In the genomic region with DNA sequence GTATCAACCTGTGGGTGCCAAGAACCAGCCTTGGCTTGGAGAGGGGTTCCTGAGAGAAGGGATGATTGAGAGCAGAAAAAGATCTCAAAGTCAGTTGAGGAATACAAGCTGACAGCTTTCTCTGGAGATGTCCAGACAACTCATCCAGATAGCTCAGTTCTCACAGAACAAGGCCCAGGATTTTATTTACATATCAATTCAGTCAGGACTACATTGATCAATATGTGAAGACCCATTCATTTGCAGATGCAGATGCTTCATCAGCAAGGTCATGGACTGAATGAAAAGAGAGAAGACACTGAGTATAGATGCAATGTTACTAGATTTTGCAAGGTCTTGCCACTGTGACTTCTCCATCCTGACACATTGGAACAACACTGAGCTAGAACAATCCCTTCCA, we compare ENCODE assay signal across 16 mouse cellular contexts.
"Had no signal": no experiment of that assay in that cellular context is flagged by ENCODE, and none has a peak within 500 bp of the region (broad histone marks: within the 10 kb centered on the region; RNA-seq: fewer than 3 reads in every experiment).

No protein-coding gene starts in this region.

- H3K9ac ChIP-seq: neural tube, embryonic 13.5 days; neural tube, embryonic 15.5 days; stomach, embryonic 15.5 days had no signal

- DNase-seq: retina, postnatal 1 day; right cerebral cortex, adult 18-20 months; right cerebral cortex, postnatal 14 days; right cerebral cortex, postnatal 25 days; right cerebral cortex, postnatal 4 days; spleen, adult 18-20 months; thymus, adult 18-20 months; thymus, adult 2 months; thymus, postnatal 14 days; thymus, postnatal 25 days; thymus, postnatal 36 days; thymus, postnatal 4 days had no signal

- H3K27me3 ChIP-seq: neural tube, embryonic 13.5 days; neural tube, embryonic 15.5 days; stomach, embryonic 15.5 days had no signal

- H3K9me3 ChIP-seq: neural tube, embryonic 13.5 days; neural tube, embryonic 15.5 days; stomach, embryonic 15.5 days had no signal

- H3K4me2 ChIP-seq: neural tube, embryonic 13.5 days; neural tube, embryonic 15.5 days; stomach, embryonic 15.5 days had no signal

- H3K27ac ChIP-seq: neural tube, embryonic 13.5 days; neural tube, embryonic 15.5 days; stomach, embryonic 15.5 days; stomach, postnatal 0 days had no signal

- H3K36me3 ChIP-seq: neural tube, embryonic 13.5 days; neural tube, embryonic 15.5 days; stomach, embryonic 15.5 days had no signal

- H3K4me3 ChIP-seq: neural tube, embryonic 13.5 days; neural tube, embryonic 15.5 days; stomach, embryonic 15.5 days had no signal

- H3K4me1 ChIP-seq: neural tube, embryonic 13.5 days; neural tube, embryonic 15.5 days; stomach, embryonic 15.5 days had no signal
